Mouse (Mus musculus) intestine, postnatal 0 days (tissue): ENCODE measurements around the gene B3gat1. TPM values are rescaled to one million over a fixed set of nuclear protein-coding genes. Genes with fewer than 3 reads are reported as not detected.

Experiments used
- ATAC-seq: fragments of 200-750 bp; cut with Nextera tagmentation; 2 replicates; pipeline ENCODE4 v1.8.0; 2017; ENCODE audit warnings: mild to moderate bottlenecking, moderate TSS enrichment, moderate library complexity
- H3K27ac ChIP-seq: fragments of 300-500 bp; sonication (generic); 2 replicates; pipeline ENCODE4 v1.5.1; 2014; ENCODE audit warnings: mild to moderate bottlenecking, low read depth, low read length, moderate library complexity
- H3K27me3 ChIP-seq: fragments of 300-500 bp; sonication (generic); replicated peaks from 2 replicates; pipeline ENCODE4 v1.6.1; 2014; ENCODE audit warnings: low read length, mixed read lengths; ENCODE audit not compliant: control insufficient read depth, insufficient read depth
- H3K36me3 ChIP-seq: fragments of 300-500 bp; sonication (generic); 2 replicates; pipeline ENCODE4 v1.6.1; 2014; ENCODE audit warnings: mild to moderate bottlenecking, moderate library complexity; ENCODE audit not compliant: control insufficient read depth, insufficient read depth
- H3K4me1 ChIP-seq: fragments of 300-500 bp; sonication (generic); replicated peaks from 2 replicates; pipeline ENCODE4 v1.6.1; 2014; ENCODE audit warnings: antibody characterized with exemption, low read length, mixed read lengths; ENCODE audit not compliant: control insufficient read depth, insufficient read depth
- H3K4me2 ChIP-seq: fragments of 300-500 bp; sonication (generic); replicated peaks from 2 replicates; pipeline ENCODE4 v1.6.1; 2014; ENCODE audit warnings: low read depth, mild to moderate bottlenecking, moderate library complexity
- H3K4me3 ChIP-seq: fragments of 300-500 bp; sonication (generic); 2 replicates; pipeline ENCODE4 v1.5.1; 2014; ENCODE audit warnings: low read depth, low read length
- H3K9ac ChIP-seq: fragments of 300-500 bp; sonication (generic); 2 replicates; pipeline ENCODE4 v1.6.1; 2014; ENCODE audit warnings: mild to moderate bottlenecking, low read depth, low read length
- H3K9me3 ChIP-seq: fragments of 300-500 bp; sonication (generic); 2 replicates; pipeline ENCODE4 v1.6.1; 2016; ENCODE audit warnings: mixed run types; ENCODE audit not compliant: control insufficient read depth
- CTCF ChIP-seq: sonication (generic); IDR thresholded peaks from 2 replicates; pipeline ENCODE4 v1.5.1; 2016; ENCODE audit warnings: low read depth, mild to moderate bottlenecking, control low read depth, antibody characterized with exemption, moderate library complexity
- WGBS: fragments of 180-500 bp; shearing (Covaris S2); extraction: QIAGEN DNeasy Blood & Tissue Kit; methylation state at CpG from one replicate; pipeline ENCODE4 v1.1.7; 2014; 5-methylcytosine and 5-hydroxymethylcytosine counted together
- polyA plus RNA-seq: library from polyadenylated mRNA; unstranded; fragments of >200 nt; fragmentation: Nextera tagmentation; extraction: Ambion mirVana; gene quantifications from 2 replicates; pipeline ENCODE4 v1.2.1, GENCODE M21; 2015

Gene B3gat1
- 0.05 and 0.09 TPM in 2 replicates for polyA plus RNA-seq

DNA sequence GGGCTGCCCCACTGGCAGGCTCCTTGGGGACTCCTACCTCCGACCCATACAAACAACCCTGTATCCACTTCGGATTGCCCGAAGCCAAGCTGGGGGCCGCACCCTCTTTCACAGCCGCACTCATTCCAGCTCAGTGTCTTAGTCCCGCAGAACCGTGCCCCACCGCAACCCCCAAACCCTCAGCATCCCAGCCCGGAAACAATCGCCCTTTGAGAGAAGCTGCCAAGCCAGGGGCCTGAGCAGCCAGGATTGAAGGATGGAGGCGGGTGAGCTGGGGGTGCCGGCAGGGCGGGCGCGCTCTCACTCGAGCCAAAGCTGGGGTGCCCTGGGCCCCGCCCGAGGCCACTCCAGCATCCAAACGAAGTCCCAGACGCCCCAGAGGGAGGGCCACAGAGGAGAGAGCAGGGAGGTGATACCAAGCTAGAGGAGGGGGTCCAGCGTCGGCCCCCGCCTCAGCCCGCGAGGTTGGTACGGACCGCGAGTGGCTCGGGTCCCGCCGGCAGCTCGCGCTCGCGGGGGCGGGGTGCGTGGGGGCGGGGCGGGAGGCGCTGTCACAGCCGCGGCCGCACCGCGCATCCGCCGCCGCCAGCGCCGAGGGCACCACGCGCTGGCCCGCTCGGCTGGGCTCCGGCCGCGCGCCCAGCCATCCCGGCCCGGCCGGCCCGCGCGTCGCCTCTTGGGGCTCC lies at the start of gene B3gat1:
Gene B3gat1, plus strand, starts transcription at position 523 of the 686 bp plus-strand sequence.
- Histone ChIP-seq H3K4me2 (peak within 1 kb of the TSS; percentile 55), H3K9ac (no peak within 1 kb of the TSS), H3K9me3 (no peaks in the 10 kb centered on the region), H3K27me3 (peaks cover 17% of the 10 kb centered on the region), H3K27ac (no peak within 1 kb of the TSS), H3K4me1 (no peaks in the 10 kb centered on the region), H3K36me3 (no peaks in the 10 kb centered on the region), H3K4me3 (peak within 1 kb of the TSS; percentile 31)
- WGBS = 3% methylated on average over 33 of the region's 65 CpGs
- 0 out of 2 replicates have a peak, but pooled peaks have one; percentile 25 for ATAC-seq
- TF ChIP-seq CTCF = no peak

- Histone ChIP-seq H3K4me1 (no peaks in the 10 kb centered on the region), H3K4me3 (no peak overlapping the region), H3K9ac (no peak overlapping the region), H3K4me2 (no peak overlapping the region), H3K27me3 (no peaks in the 10 kb centered on the region), H3K36me3 (no peaks in the 10 kb centered on the region), H3K9me3 (no peaks in the 10 kb centered on the region), H3K27ac (no peak overlapping the region)
- no peak for ATAC-seq
- WGBS = 71% methylated on average over 1 of the region's 1 CpGs
- TF ChIP-seq CTCF = no peak
Observed at GRCm38 (mm10) chr9:26689171-26689570, 44.4 kb upstream of the B3gat1 start.

GRCm38 (mm10) chr9:26689956-26690698 lies 43.4 kb upstream of the B3gat1 start:
- H3K36me3 ChIP-seq = no peaks in the 10 kb centered on the region
- no peak for TF ChIP-seq CTCF
- no peaks in the 10 kb centered on the region for H3K27me3 ChIP-seq
- H3K4me3 ChIP-seq = no peak overlapping the region
- 61% methylated on average over 7 of the region's 7 CpGs for WGBS
- ATAC-seq = no peak
- H3K4me2 ChIP-seq = no peak overlapping the region
- no peak overlapping the region for H3K9ac ChIP-seq
- H3K27ac ChIP-seq = no peak overlapping the region
- H3K4me1 ChIP-seq = no peaks in the 10 kb centered on the region
- H3K9me3 ChIP-seq = no peaks in the 10 kb centered on the region

GRCm38 (mm10) chr9:26692641-26693040 lies 40.9 kb upstream of the B3gat1 start:
- WGBS = 68% methylated on average over 4 of the region's 4 CpGs
- no peaks in the 10 kb centered on the region for H3K9me3 ChIP-seq
- no peaks in the 10 kb centered on the region for H3K4me1 ChIP-seq
- no peaks in the 10 kb centered on the region for H3K27me3 ChIP-seq
- no peak overlapping the region for H3K4me3 ChIP-seq
- no peaks in the 10 kb centered on the region for H3K36me3 ChIP-seq
- no peak for ATAC-seq
- no peak overlapping the region for H3K9ac ChIP-seq
- no peak overlapping the region for H3K27ac ChIP-seq
- TF ChIP-seq CTCF = no peak
- H3K4me2 ChIP-seq = no peak overlapping the region

DNA sequence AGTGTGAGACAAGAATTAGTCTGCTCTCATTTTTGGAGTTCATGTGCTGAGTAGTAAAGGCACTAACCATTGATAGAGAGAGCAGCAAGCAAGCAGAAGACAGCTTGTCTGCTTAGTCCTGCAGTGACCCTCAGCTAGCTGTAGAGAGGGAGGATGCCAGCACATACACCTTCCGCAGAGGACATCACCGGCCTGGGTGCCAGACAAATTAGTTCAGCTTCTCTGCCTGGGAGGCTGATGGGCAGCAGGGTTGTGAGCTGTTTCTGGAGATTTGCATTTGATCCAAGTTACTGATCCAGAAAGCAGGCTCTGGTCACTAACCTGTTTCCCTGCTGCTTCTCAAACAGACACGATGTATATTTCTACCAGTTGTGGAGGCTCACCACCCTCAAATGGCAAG lies 38.9 kb upstream of the B3gat1 start:
- 81% methylated on average over 3 of the region's 3 CpGs for WGBS
- H3K9me3 ChIP-seq = no peaks in the 10 kb centered on the region
- no peak for TF ChIP-seq CTCF
- H3K4me3 ChIP-seq = no peak overlapping the region
- H3K27ac ChIP-seq = no peak overlapping the region
- H3K9ac ChIP-seq = no peak overlapping the region
- H3K4me1 ChIP-seq = no peaks in the 10 kb centered on the region
- ATAC-seq = no peak
- H3K36me3 ChIP-seq = no peaks in the 10 kb centered on the region
- H3K27me3 ChIP-seq = no peaks in the 10 kb centered on the region
- no peak overlapping the region for H3K4me2 ChIP-seq

GRCm38 (mm10) chr9:26695178-26695577 lies 38.4 kb upstream of the B3gat1 start:
- no peak overlapping the region for H3K9ac ChIP-seq
- no peaks in the 10 kb centered on the region for H3K27me3 ChIP-seq
- H3K4me3 ChIP-seq = no peak overlapping the region
- H3K36me3 ChIP-seq = no peaks in the 10 kb centered on the region
- H3K9me3 ChIP-seq = no peaks in the 10 kb centered on the region
- ATAC-seq = no peak
- no peak overlapping the region for H3K4me2 ChIP-seq
- H3K27ac ChIP-seq = no peak overlapping the region
- H3K4me1 ChIP-seq = no peaks in the 10 kb centered on the region
- TF ChIP-seq CTCF = no peak
- WGBS = 79% methylated on average over 5 of the region's 5 CpGs
